Mouse (Mus musculus) thymus, adult 2 months (tissue): Measurements from ENCODE around the gene Borcs5.

Experiments used
- CTCF ChIP-seq: fragments of 200-500 bp; IDR thresholded peaks from 2 replicates; pipeline ENCODE4 v1.5.1; 2012; ENCODE audit warnings: mild to moderate bottlenecking, control low read depth, low read length, moderate library complexity, borderline replicate concordance; ENCODE audit not compliant: control insufficient read depth, poor library complexity, insufficient read depth; ENCODE audit errors: extremely low read depth
- POLR2A ChIP-seq: fragments of 200-500 bp; IDR thresholded peaks from 2 replicates; pipeline ENCODE4 v1.6.1; 2012; ENCODE audit warnings: mild to moderate bottlenecking, low read length, control low read depth, moderate library complexity; ENCODE audit not compliant: control insufficient read depth, poor library complexity, insufficient read depth; ENCODE audit errors: extremely low read depth

DNA sequence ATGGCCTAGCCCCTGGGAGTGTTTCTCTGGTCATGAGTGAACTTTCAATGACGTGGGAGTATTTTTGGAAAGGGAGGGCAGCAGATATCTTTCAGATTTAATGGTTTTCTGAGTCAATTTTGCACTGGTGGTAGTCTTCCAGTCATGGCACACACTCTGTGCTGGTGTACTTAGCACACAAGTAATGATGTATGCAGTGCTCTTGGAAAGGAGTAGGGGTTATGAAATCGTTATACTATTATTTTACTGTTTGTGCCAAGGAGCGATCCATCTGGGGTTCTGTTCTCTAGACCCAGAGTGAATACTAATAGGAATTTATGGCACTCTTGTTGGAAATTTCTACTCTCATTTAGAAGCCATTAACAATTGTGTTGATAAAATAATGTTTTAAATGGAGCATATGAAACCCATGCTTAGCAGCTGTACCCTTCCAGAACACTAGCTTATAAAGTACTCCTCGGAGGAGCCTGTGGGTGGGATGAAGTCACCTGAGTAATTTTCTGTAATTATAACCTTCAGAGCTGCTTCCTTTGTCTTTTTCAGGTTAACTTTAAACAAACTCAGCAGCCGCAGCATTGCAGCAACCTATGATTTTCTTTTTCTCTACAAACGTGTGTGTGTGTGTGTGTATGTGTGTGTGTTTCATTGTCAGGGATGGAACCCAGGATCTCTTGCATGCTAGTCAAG lies 30.0 kb downstream of the Borcs5 start:
- TF ChIP-seq POLR2A (no peak), CTCF (no peak)
